In genomic region chr3:95360276-95360675, GRCm38 (mm10) we compare ENCODE assay signal across 15 mouse cellular contexts. TPM values are rescaled to one million over a fixed set of nuclear protein-coding genes. Genes with fewer than 3 reads are reported as not detected.
"Had no signal": no experiment of that assay in that cellular context is flagged by ENCODE, and none has a peak within 500 bp of the region (broad histone marks: within the 10 kb centered on the region; RNA-seq: fewer than 3 reads in every experiment).

No protein-coding gene starts in this region.

RNA-seq across cellular contexts. Expression of gene 4930558C23Rik, which starts 42.4 kb away (rescaled TPM):
- total RNA-seq: layer of hippocampus, adult 18-20 months; layer of hippocampus, postnatal 36 days; left cerebral cortex, adult 8-10 months; left cerebral cortex, postnatal 25 days; megakaryocyte-erythroid progenitor cell, adult 5-6 weeks; midbrain, postnatal 0 days had no signal
- polyA plus RNA-seq: limb, embryonic 11.5 days; limb, embryonic 15.5 days; lung, embryonic 16.5 days; midbrain, embryonic 13.5 days; midbrain, postnatal 0 days; neural tube, embryonic 14.5 days; spleen, adult 2 months; stomach, embryonic 15.5 days; thymus, adult 2 months; urinary bladder, adult 2 months had no signal
